Mouse (Mus musculus) left cerebral cortex, postnatal 4 days (tissue): ENCODE measurements around the gene Gpank1. TPM values are rescaled to one million over a fixed set of nuclear protein-coding genes. Genes with fewer than 3 reads are reported as not detected.

ENCODE experiments used
- DNase-seq: peaks from one replicate; pipeline ENCODE4 v3.0.0-alpha.2; 2022
- intact Hi-C: fragments of 180-260 bp; cut with DNase I; formaldehyde crosslinking; loops from one replicate; pipeline ENCODE4 v1.15.1; 2025
- total RNA-seq, 2 experiments: library from RNA; stranded (reverse); gene quantifications; 2 replicates each; pipeline ENCODE4 v1.2.3; 2021

Gpank1 gene
- total RNA-seq, 2 experiments from 2014 or later, result 10.7 to 12.1 TPM

- intact Hi-C loops, result no loop called here
- DNase-seq, result no peak
Observed at GRCm38 (mm10) chr17:35128996-35129395, 7.7 kb downstream of the Gpank1 start.

GRCm38 (mm10) chr17:35131038-35131437 lies 9.8 kb downstream of the Gpank1 start:
- intact Hi-C loops, result no loop called here
- no peak for DNase-seq

GRCm38 (mm10) chr17:35131500-35132173 lies 10.4 kb downstream of the Gpank1 start, which contains the start of gene Apom:
Gene Apom (minus strand): TSS chr17:35132050.
- intact Hi-C loops, result no loop called here
- DNase-seq, result no peak

GRCm38 (mm10) chr17:35132174-35132560 lies 10.9 kb downstream of the Gpank1 start:
- intact Hi-C loops, result no loop called here
- DNase-seq, result no peak

- DNase-seq, result no peak
- intact Hi-C loops, result no loop called here
Observed at GRCm38 (mm10) chr17:35133517-35133916, 12.3 kb downstream of the Gpank1 start.

DNA sequence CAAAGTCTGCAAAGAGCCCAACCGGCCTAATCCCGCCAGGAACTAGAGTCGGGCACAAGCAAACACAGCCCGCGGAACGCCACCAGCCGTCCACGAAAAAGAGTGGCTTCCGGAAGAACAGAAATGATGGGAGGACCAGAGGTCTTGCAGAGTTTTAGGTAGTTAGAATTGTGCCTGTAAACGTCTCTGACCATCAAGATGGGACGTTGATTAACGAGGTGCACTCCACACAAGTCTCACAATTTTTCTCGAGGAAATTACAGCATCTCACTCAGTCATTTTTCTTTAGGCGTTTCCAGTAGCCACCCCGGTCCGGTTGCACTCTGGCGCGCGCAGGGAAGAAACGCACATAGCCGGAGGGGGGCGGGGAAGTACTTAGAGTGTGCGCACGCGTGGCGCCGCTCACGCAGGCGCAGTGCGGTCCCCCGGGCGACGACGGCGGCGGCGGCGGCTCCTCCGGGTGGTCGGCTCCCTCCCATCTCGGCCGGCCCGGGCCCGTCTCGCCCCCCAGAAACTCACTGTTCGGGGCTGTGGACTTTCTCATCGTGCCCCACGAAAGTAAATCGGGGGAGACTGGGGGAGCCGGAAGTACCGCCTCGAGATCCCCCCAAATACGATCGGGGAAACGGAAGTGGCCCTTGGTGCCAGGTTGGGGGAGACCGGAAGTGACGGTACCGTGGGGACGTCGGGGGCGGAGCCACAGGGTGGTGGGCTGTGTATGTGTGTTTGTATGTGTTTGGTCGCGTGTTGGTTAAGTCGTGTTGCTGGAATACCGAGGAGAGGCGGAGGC lies 13.7 kb downstream of the Gpank1 start, which contains the start of gene Bag6:
Gene Bag6, plus strand, starts transcription at position 378 of the 790 bp plus-strand sequence.
- intact Hi-C loops, result no loop called here
- peak; percentile 97 for DNase-seq

- intact Hi-C loops, result no loop called here
- no peak for DNase-seq
Observed at GRCm38 (mm10) chr17:35135591-35136320, 14.5 kb downstream of the Gpank1 start.

DNA sequence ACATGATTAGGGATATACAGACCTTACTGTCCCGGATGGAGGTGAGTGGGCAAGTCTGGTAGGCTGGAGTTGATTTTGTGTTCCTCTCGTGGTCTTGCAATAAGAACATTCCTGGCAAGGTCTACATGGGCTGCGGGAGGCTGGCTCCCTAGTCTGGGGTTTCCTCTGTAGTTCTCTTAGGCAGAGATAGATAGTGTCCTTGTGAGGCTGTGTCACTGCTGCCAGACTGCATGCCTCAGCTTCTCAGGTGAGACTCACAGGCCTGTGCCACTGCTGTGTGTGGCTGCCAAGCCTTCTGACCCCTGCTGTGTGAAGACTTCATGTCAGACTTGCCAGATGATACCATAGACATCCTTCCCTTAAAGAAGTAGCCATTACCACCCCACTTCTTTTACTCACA lies 18.0 kb downstream of the Gpank1 start:
- intact Hi-C loops, result no loop called here
- no peak for DNase-seq

- intact Hi-C loops, result no loop called here
- no peak for DNase-seq
Observed at GRCm38 (mm10) chr17:35140490-35140996, 19.3 kb downstream of the Gpank1 start.

DNA sequence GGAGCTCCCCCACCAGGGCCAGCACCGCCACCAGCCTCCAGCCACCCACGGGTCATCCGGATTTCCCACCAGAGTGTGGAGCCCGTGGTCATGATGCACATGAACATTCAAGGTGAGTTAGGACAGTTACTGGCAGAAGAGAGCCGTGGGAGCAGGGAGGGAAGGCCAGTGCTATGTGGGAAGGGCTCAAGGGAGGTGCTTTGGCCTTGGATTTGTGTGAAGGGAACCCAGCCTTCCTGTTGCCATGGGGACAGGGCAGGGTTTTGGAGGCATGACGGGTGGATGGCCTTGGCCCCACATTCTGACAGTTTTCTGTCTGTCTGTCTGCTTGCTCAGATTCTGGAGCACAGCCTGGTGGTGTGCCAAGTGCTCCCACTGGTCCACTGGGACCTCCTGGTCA lies 20.7 kb downstream of the Gpank1 start:
- intact Hi-C loops, result no loop called here
- DNase-seq, result no peak

GRCm38 (mm10) chr17:35146139-35146538 lies 24.9 kb downstream of the Gpank1 start:
- DNase-seq, result no peak
- intact Hi-C loops, result no loop called here

- intact Hi-C loops, result no loop called here
- no peak for DNase-seq
Observed at GRCm38 (mm10) chr17:35147348-35147747, 26.1 kb downstream of the Gpank1 start.

- no peak for DNase-seq
- intact Hi-C loops, result no loop called here
Observed at GRCm38 (mm10) chr17:35147922-35148639, 26.8 kb downstream of the Gpank1 start.

GRCm38 (mm10) chr17:35152121-35152520 lies 30.9 kb downstream of the Gpank1 start:
- intact Hi-C loops, result no loop called here
- DNase-seq, result no peak

- intact Hi-C loops, result no loop called here
Observed at GRCm38 (mm10) chr17:35153077-35153476, 31.8 kb downstream of the Gpank1 start.

DNA sequence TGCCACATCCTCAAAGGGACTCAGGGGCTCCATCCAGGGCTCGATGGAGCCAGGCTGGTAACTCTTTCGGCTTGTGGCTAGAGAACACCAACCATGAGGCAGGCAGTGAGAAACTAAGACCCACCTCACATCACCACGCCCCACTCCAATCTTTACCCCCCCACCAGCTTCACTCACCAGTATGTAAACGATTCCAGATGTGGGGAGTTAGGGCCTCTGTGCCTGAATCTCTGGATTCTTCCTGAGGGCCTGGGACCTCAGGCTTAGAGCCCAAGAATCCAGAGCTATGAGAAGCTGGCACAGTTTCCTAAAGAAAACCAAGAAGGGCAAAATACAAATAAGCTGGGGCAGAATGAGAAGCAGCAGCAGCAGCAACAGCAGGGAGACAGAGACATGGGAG lies 32.7 kb downstream of the Gpank1 start:
- intact Hi-C loops, result no loop called here
- DNase-seq, result no peak

More at GRCm38 (mm10) chr17:35153077-35153476, 31.8 kb downstream of the Gpank1 start:
- no peak for DNase-seq

GRCm38 (mm10) chr17:35154616-35155015 lies 33.4 kb downstream of the Gpank1 start:
- DNase-seq, result no peak
- intact Hi-C loops, result no loop called here

GRCm38 (mm10) chr17:35155451-35155850 lies 34.2 kb downstream of the Gpank1 start:
- intact Hi-C loops, result no loop called here
- DNase-seq, result no peak

GRCm38 (mm10) chr17:35156461-35157200 lies 35.4 kb downstream of the Gpank1 start:
- DNase-seq, result no peak
- intact Hi-C loops, result no loop called here

DNA sequence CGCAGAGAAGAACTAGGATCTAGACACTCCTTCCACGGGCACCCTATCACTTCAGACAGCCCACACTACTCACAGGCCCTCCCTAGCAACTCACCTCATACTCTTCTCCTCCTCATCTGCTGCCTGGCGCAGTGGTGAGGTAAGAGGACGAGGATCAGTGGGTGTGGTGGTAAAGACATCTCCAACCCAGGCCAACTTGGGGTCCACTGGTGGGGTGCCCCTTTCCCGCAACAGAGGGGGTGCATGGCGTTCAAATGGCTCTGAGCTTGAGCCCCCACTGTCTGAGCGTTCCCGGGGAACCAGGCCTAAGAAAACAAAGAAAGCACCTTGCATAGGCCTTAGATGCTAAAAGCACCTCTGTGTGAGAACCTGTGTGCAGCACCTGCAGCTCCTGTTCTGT lies 36.0 kb downstream of the Gpank1 start:
- no peak for DNase-seq
- intact Hi-C loops, result no loop called here
